Mouse (Mus musculus) kidney, postnatal 0 days (tissue): ENCODE measurements at regions not wholly inside any gene's neighbourhood (a gene's known extent, or its start where the extent isn't known, plus 50 kb on each side); places are given as distances from the start of the nearest gene placed in this dataset.
A peak's percentile ranks its signal among the peaks of the same experiment; 100 is the strongest.

Source experiments
- ATAC-seq: fragments of 200-750 bp; cut with Nextera tagmentation; replicated peaks from 2 replicates; pipeline ENCODE4 v1.8.0; 2017; ENCODE audit warnings: low read depth, moderate number of reproducible peaks, moderate TSS enrichment, moderate library complexity; ENCODE audit not compliant: low FRiP score
- DNase-seq: peaks from one replicate; pipeline ENCODE4 v3.0.0-alpha.2; 2016; ENCODE audit warnings: low spot score
- H3K27ac ChIP-seq: fragments of 300-500 bp; sonication (generic); 2 replicates; pipeline ENCODE4 v1.5.1; 2014; ENCODE audit warnings: mild to moderate bottlenecking
- H3K27me3 ChIP-seq: fragments of 300-500 bp; sonication (generic); 2 replicates; pipeline ENCODE4 v1.6.1; 2014; ENCODE audit warnings: low read length, mixed read lengths; ENCODE audit not compliant: insufficient read depth
- H3K36me3 ChIP-seq: fragments of 300-500 bp; sonication (generic); 2 replicates; pipeline ENCODE4 v1.6.1; 2014; ENCODE audit warnings: low read length, mixed read lengths; ENCODE audit not compliant: insufficient read depth
- H3K4me1 ChIP-seq: fragments of 300-500 bp; sonication (generic); replicated peaks from 2 replicates; pipeline ENCODE4 v1.6.1; 2014; ENCODE audit warnings: antibody characterized with exemption, low read length, mixed read lengths; ENCODE audit not compliant: insufficient read depth
- H3K4me2 ChIP-seq: fragments of 300-500 bp; sonication (generic); 2 replicates; pipeline ENCODE4 v1.6.1; 2014; ENCODE audit warnings: mild to moderate bottlenecking, low read length, moderate library complexity, mixed read lengths
- H3K4me3 ChIP-seq: fragments of 300-500 bp; sonication (generic); replicated peaks from 2 replicates; pipeline ENCODE4 v1.5.1; 2014; ENCODE audit warnings: low read depth, low read length
- H3K9ac ChIP-seq: fragments of 300-500 bp; sonication (generic); 2 replicates; pipeline ENCODE4 v1.6.1; 2014; ENCODE audit warnings: low read depth, low read length
- H3K9me3 ChIP-seq: fragments of 300-500 bp; sonication (generic); replicated peaks from 2 replicates; pipeline ENCODE4 v1.6.1; 2016; ENCODE audit warnings: low read length, inconsistent platforms, mixed read lengths
- CTCF ChIP-seq: IDR thresholded peaks from 2 replicates; pipeline ENCODE4 v1.5.1; 2016; ENCODE audit warnings: antibody characterized with exemption, low read depth, mild to moderate bottlenecking, moderate library complexity
- WGBS: fragments of 180-500 bp; shearing (Covaris S2); extraction: QIAGEN DNeasy Blood & Tissue Kit; methylation state at CpG from one replicate; pipeline ENCODE4 v1.1.7; 2014; 5-methylcytosine and 5-hydroxymethylcytosine counted together

DNA sequence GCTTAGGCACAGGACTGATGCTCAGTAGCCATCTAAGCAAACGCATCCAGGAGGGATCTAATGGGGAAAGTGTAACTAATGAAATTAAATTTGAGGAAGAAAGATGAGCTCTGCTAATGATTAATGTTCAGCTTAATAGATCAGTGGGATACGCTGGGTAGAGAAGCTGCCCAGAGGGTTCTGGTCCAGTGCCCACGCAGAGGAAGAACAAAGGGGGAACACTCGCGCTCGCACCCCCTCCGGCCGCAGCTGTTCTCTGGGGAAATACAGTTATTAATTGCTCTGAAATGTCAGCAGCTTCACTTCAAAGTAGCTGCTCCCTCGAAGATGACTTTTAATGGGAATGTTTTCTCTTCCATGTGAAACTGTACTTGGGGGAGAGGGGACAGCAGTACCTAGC is 623.0 kb upstream of the Vstm2b start:
- no peak overlapping the region for H3K27ac ChIP-seq
- H3K36me3 ChIP-seq = no peaks in the 10 kb centered on the region
- DNase-seq (no peak), ATAC-seq (no peak)
- no peak for TF ChIP-seq CTCF
- H3K27me3 ChIP-seq = no peaks in the 10 kb centered on the region
- no peaks in the 10 kb centered on the region for H3K4me1 ChIP-seq
- no peaks in the 10 kb centered on the region for H3K9me3 ChIP-seq
- WGBS = 46% methylated on average over 9 of the region's 9 CpGs
- H3K4me3 ChIP-seq = no peak overlapping the region
- no peak overlapping the region for H3K9ac ChIP-seq
- no peak overlapping the region for H3K4me2 ChIP-seq

DNA sequence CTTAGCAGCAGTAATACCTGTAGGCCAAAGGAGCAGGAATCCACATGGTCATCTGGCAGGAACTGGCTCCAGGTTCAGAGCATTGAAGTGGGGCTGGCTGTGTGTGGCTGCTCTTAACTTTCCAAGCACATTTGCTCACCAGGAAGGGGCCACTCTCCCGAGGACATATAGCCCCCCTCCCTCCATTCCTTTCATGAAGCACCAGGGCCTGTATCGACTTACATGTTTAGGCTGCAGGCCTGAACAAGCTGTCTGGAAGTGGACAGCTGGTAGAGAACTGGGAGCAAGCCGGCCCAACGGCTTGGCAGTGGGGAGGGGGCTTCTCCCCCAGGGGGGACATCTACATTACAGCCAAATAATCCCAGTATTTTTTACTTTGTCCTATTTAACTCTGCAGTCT is 622.5 kb upstream of the Vstm2b start:
- H3K9ac ChIP-seq = no peak overlapping the region
- H3K27me3 ChIP-seq = no peaks in the 10 kb centered on the region
- H3K36me3 ChIP-seq = no peaks in the 10 kb centered on the region
- H3K9me3 ChIP-seq = no peaks in the 10 kb centered on the region
- no peak overlapping the region for H3K27ac ChIP-seq
- H3K4me3 ChIP-seq = no peak overlapping the region
- no peaks in the 10 kb centered on the region for H3K4me1 ChIP-seq
- ATAC-seq = no peak
- DNase-seq = no peak
- 25% methylated on average over 4 of the region's 4 CpGs for WGBS
- no peak overlapping the region for H3K4me2 ChIP-seq
- no peak for TF ChIP-seq CTCF

DNA sequence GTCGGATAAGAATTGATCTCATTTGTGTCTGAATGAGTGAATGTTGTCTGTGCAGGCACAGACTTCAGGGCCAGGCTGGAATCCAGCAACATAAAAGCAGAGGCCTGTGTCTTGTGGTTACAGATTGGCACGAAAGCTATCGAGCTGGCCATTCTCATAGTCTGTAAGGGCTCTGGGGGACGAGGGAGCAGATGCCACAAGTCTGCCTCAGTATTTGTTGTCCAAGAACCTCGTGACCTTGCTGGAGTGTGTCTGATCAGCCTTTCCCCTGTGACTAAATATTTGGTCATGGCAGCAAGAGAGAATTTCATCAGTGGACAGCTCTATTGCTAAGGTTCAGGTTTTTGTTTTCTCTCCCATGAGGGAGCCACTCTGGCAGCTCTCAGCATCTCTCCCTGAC is 622.0 kb upstream of the Vstm2b start:
- H3K27ac ChIP-seq = no peak overlapping the region
- no peaks in the 10 kb centered on the region for H3K9me3 ChIP-seq
- no peaks in the 10 kb centered on the region for H3K4me1 ChIP-seq
- H3K9ac ChIP-seq = no peak overlapping the region
- H3K4me3 ChIP-seq = no peak overlapping the region
- ATAC-seq (no peak), DNase-seq (no peak)
- H3K36me3 ChIP-seq = no peaks in the 10 kb centered on the region
- no peak overlapping the region for H3K4me2 ChIP-seq
- no peak for TF ChIP-seq CTCF
- 71% methylated on average over 5 of the region's 5 CpGs for WGBS
- no peaks in the 10 kb centered on the region for H3K27me3 ChIP-seq

DNA sequence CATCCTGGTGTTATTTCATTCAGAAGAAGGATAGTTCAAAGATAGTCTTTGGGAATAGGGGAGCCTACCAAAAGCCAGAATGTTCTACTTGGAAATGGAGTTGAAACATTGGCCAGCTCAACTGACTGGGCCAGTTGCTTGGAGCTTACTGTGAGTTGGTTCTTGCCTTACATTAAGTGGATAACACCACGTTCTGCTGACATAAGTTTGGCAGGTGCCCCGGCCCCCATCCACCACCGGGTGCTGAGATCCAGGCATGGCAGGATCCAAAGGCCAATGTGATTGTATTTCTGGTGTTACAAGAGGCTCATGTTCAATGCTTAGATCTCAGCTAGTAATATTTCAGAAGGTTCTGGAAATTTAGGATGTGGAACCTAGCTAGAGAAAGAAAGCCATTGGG is 608.0 kb upstream of the Vstm2b start:
- Histone ChIP-seq H3K36me3 (no peaks in the 10 kb centered on the region), H3K27ac (no peak overlapping the region), H3K4me1 (no peaks in the 10 kb centered on the region), H3K9me3 (no peaks in the 10 kb centered on the region), H3K27me3 (no peaks in the 10 kb centered on the region), H3K4me3 (no peak overlapping the region), H3K9ac (no peak overlapping the region), H3K4me2 (no peak overlapping the region)
- TF ChIP-seq CTCF = no peak
- ATAC-seq (no peak), DNase-seq (no peak)
- WGBS = 83% methylated on average over 3 of the region's 3 CpGs

DNA sequence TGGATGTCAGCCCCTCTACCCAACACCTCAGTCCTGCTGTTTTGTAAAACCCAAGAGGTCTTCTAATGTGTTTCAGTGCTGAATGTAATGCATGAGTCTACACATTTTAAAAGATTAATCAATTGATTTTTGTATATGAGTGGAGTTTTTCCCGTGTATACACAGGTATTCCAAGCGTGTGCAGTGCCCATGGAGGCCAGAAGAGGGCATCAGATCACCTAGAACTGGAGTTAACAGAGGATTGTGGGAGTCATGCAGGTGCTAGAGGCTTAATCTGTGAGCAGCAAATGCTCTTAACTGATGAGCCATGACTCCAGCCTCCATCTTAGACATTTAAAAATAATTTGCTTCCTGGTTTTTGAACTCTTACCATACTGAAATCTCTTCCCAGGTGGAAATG is 587.6 kb upstream of the Vstm2b start:
- DNase-seq (no peak), ATAC-seq (no peak)
- H3K9ac ChIP-seq = no peak overlapping the region
- no peaks in the 10 kb centered on the region for H3K27me3 ChIP-seq
- H3K36me3 ChIP-seq = no peaks in the 10 kb centered on the region
- H3K4me3 ChIP-seq = no peak overlapping the region
- H3K4me1 ChIP-seq = no peaks in the 10 kb centered on the region
- H3K4me2 ChIP-seq = no peak overlapping the region
- H3K9me3 ChIP-seq = no peaks in the 10 kb centered on the region
- H3K27ac ChIP-seq = no peak overlapping the region
- TF ChIP-seq CTCF = peak; percentile 69
- 21% methylated on average over 2 of the region's 2 CpGs for WGBS

DNA sequence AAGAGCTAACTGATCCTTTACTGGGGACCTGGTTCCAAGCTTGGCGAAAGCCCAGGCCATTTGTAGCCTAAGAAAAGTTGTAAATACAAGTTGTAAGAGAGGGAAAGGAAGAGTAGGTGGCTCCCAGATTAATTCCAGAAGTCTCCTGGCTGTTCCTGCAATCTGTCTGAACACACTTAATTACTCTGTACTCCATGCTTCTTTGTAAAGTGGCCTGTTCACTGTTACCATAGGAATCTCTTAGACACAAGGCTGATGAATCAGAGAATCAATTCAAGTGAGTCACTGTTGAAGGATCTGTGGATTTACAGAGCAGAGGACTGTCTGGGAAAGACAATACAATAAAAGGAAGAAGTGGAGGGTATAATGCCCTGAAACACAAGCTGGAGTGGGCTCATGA is 577.0 kb upstream of the Vstm2b start:
- Histone ChIP-seq H3K4me2 (no peak overlapping the region), H3K27ac (no peak overlapping the region), H3K9me3 (no peaks in the 10 kb centered on the region), H3K36me3 (no peaks in the 10 kb centered on the region), H3K4me3 (no peak overlapping the region), H3K27me3 (no peaks in the 10 kb centered on the region), H3K9ac (no peak overlapping the region), H3K4me1 (no peaks in the 10 kb centered on the region)
- WGBS = 84% methylated on average over 1 of the region's 1 CpGs
- DNase-seq (no peak), ATAC-seq (no peak)
- no peak for TF ChIP-seq CTCF

DNA sequence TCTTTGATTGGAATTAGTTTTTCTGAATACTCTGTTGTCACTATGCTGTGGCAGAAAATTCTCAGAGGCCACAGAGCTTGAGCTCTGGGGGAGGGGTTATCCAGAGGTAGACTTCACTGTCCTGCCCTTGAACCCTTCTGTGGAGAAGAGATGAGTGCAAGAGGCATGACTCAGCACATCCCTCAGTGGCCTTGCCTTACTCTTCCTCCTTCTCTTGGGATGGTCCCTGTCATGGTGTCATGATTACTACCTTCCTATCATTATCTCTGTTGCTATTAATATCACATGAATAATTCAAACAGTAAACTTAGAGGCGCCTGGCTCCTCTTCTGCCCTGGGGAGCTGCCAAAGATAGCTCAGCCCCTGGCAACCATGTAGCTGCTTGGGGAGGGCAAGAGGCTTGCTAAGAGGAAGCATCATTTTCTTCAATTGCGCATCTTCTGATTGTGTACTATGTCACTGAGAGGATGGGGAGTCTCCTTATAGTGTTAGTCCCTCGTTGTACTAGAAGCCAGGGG is 572.9 kb upstream of the Vstm2b start:
- ATAC-seq (no peak), DNase-seq (no peak)
- Histone ChIP-seq H3K36me3 (no peaks in the 10 kb centered on the region), H3K9me3 (no peaks in the 10 kb centered on the region), H3K27me3 (no peaks in the 10 kb centered on the region), H3K4me2 (no peak overlapping the region), H3K4me3 (no peak overlapping the region), H3K9ac (no peak overlapping the region), H3K4me1 (no peaks in the 10 kb centered on the region), H3K27ac (no peak overlapping the region)
- TF ChIP-seq CTCF = no peak
- WGBS = 79% methylated on average over 3 of the region's 3 CpGs
